Mouse (Mus musculus): ENCODE measurements at regions not wholly inside any gene's neighbourhood (a gene's known extent, or its start where the extent isn't known, plus 50 kb on each side); places are given as distances from the start of the nearest gene placed in this dataset.
"Not testable (repeated sequence)": the region's sequence is repeated elsewhere in the genome, so short reads cannot be mapped to it uniquely, and the experiment has no call there.

GRCm38 (mm10) chr6:12876947-12877346 lies 127.7 kb upstream of the Thsd7a start:
- not testable (repeated sequence) for H3K4me2 ChIP-seq (ENCODE audit: low read depth); H3K9ac ChIP-seq (ENCODE audit: low read length); ATAC-seq (ENCODE audit: insufficient read depth, low FRiP score, low TSS enrichment); H3K4me1 ChIP-seq (ENCODE audit: control insufficient read depth, insufficient read depth, low read length); H3K9me3 ChIP-seq (ENCODE audit: control insufficient read depth, low read length); H3K36me3 ChIP-seq (ENCODE audit: control insufficient read depth, insufficient read depth, low read length); DNase-seq (ENCODE audit: low spot score); H3K4me3 ChIP-seq (ENCODE audit: low read depth, low read length); H3K27me3 ChIP-seq (ENCODE audit: control insufficient read depth, insufficient read depth, low read length); H3K27ac ChIP-seq (ENCODE audit: low read depth, low read length)
- 69% methylated on average over 1 of the region's 1 CpGs for WGBS

GRCm38 (mm10) chr6:12876366-12876765 lies 127.2 kb upstream of the Thsd7a start:
- H3K9me3 ChIP-seq (ENCODE audit: control insufficient read depth, low read length), result no peaks in the 10 kb centered on the region
- WGBS, result 54% methylated on average over 4 of the region's 4 CpGs
- DNase-seq (ENCODE audit: low spot score) (no peak), ATAC-seq (ENCODE audit: insufficient read depth, low FRiP score, low TSS enrichment) (no peak)
- H3K4me1 ChIP-seq (ENCODE audit: control insufficient read depth, insufficient read depth, low read length), result no peaks in the 10 kb centered on the region
- H3K4me2 ChIP-seq (ENCODE audit: low read depth), result no peak overlapping the region
- H3K9ac ChIP-seq (ENCODE audit: low read length), result no peak overlapping the region
- no peak overlapping the region for H3K27ac ChIP-seq (ENCODE audit: low read depth, low read length)
- no peaks in the 10 kb centered on the region for H3K27me3 ChIP-seq (ENCODE audit: control insufficient read depth, insufficient read depth, low read length)
- H3K4me3 ChIP-seq (ENCODE audit: low read depth, low read length), result no peak overlapping the region
- no peaks in the 10 kb centered on the region for H3K36me3 ChIP-seq (ENCODE audit: control insufficient read depth, insufficient read depth, low read length)

GRCm38 (mm10) chr6:12868251-12868650 lies 119.0 kb upstream of the Thsd7a start:
- Histone ChIP-seq H3K4me3 (ENCODE audit: low read depth, low read length) (no peak overlapping the region), H3K4me2 (ENCODE audit: low read depth) (no peak overlapping the region), H3K9me3 (ENCODE audit: control insufficient read depth, low read length) (no peaks in the 10 kb centered on the region), H3K36me3 (ENCODE audit: control insufficient read depth, insufficient read depth, low read length) (no peaks in the 10 kb centered on the region), H3K27ac (ENCODE audit: low read depth, low read length) (no peak overlapping the region), H3K9ac (ENCODE audit: low read length) (no peak overlapping the region), H3K4me1 (ENCODE audit: control insufficient read depth, insufficient read depth, low read length) (no peaks in the 10 kb centered on the region), H3K27me3 (ENCODE audit: control insufficient read depth, insufficient read depth, low read length) (no peaks in the 10 kb centered on the region)
- ATAC-seq (ENCODE audit: insufficient read depth, low FRiP score, low TSS enrichment) (no peak), DNase-seq (ENCODE audit: low spot score) (no peak)
- WGBS, result 94% methylated on average over 4 of the region's 4 CpGs

- 92% methylated on average over 1 of the region's 1 CpGs for WGBS
- H3K9me3 ChIP-seq (ENCODE audit: control insufficient read depth, low read length), result no peaks in the 10 kb centered on the region
These were observed 102.8 kb upstream of the Thsd7a start for GRCm38 (mm10) chr6:12852041-12852440.

GRCm38 (mm10) chr6:12835079-12835478 lies 85.9 kb upstream of the Thsd7a start:
- DNase-seq (ENCODE audit: low spot score); H3K9me3 ChIP-seq (ENCODE audit: control insufficient read depth, low read length); H3K36me3 ChIP-seq (ENCODE audit: control insufficient read depth, insufficient read depth, low read length); H3K4me1 ChIP-seq (ENCODE audit: control insufficient read depth, insufficient read depth, low read length); H3K27me3 ChIP-seq (ENCODE audit: control insufficient read depth, insufficient read depth, low read length); H3K27ac ChIP-seq (ENCODE audit: low read depth, low read length); H3K9ac ChIP-seq (ENCODE audit: low read length); H3K4me2 ChIP-seq (ENCODE audit: low read depth); H3K4me3 ChIP-seq (ENCODE audit: low read depth, low read length); ATAC-seq (ENCODE audit: insufficient read depth, low FRiP score, low TSS enrichment): not testable (repeated sequence)
- WGBS, result 40% methylated on average over 3 of the region's 3 CpGs

More at GRCm38 (mm10) chr6:12852041-12852440, 102.8 kb upstream of the Thsd7a start:
- H3K27me3 ChIP-seq (ENCODE audit: control insufficient read depth, insufficient read depth, low read length), result no peaks in the 10 kb centered on the region
- H3K4me2 ChIP-seq (ENCODE audit: low read depth), result no peak overlapping the region
- no peaks in the 10 kb centered on the region for H3K4me1 ChIP-seq (ENCODE audit: control insufficient read depth, insufficient read depth, low read length)
- H3K27ac ChIP-seq (ENCODE audit: low read depth, low read length), result no peak overlapping the region
- H3K4me3 ChIP-seq (ENCODE audit: low read depth, low read length), result no peak overlapping the region
- H3K9ac ChIP-seq (ENCODE audit: low read length), result no peak overlapping the region
- H3K36me3 ChIP-seq (ENCODE audit: control insufficient read depth, insufficient read depth, low read length), result no peaks in the 10 kb centered on the region
- DNase-seq (ENCODE audit: low spot score) (no peak), ATAC-seq (ENCODE audit: insufficient read depth, low FRiP score, low TSS enrichment) (no peak)

GRCm38 (mm10) chr6:12833358-12833757 lies 84.1 kb upstream of the Thsd7a start:
- H3K4me3 ChIP-seq (ENCODE audit: low read depth, low read length), result no peak overlapping the region
- WGBS, result 59% methylated on average over 5 of the region's 5 CpGs
- no peaks in the 10 kb centered on the region for H3K27me3 ChIP-seq (ENCODE audit: control insufficient read depth, insufficient read depth, low read length)
- no peak for ATAC-seq (ENCODE audit: insufficient read depth, low FRiP score, low TSS enrichment)
- no peak overlapping the region for H3K9ac ChIP-seq (ENCODE audit: low read length)
- H3K4me2 ChIP-seq (ENCODE audit: low read depth), result no peak overlapping the region
- no peaks in the 10 kb centered on the region for H3K9me3 ChIP-seq (ENCODE audit: control insufficient read depth, low read length)
- H3K27ac ChIP-seq (ENCODE audit: low read depth, low read length), result no peak overlapping the region
- no peaks in the 10 kb centered on the region for H3K4me1 ChIP-seq (ENCODE audit: control insufficient read depth, insufficient read depth, low read length)
- no peaks in the 10 kb centered on the region for H3K36me3 ChIP-seq (ENCODE audit: control insufficient read depth, insufficient read depth, low read length)
- DNase-seq (ENCODE audit: low spot score), result no peak

GRCm38 (mm10) chr6:12831916-12832315 lies 82.7 kb upstream of the Thsd7a start:
- H3K27ac ChIP-seq (ENCODE audit: low read depth, low read length), result no peak overlapping the region
- H3K4me1 ChIP-seq (ENCODE audit: control insufficient read depth, insufficient read depth, low read length), result no peaks in the 10 kb centered on the region
- H3K9ac ChIP-seq (ENCODE audit: low read length), result no peak overlapping the region
- H3K4me3 ChIP-seq (ENCODE audit: low read depth, low read length), result no peak overlapping the region
- ATAC-seq (ENCODE audit: insufficient read depth, low FRiP score, low TSS enrichment) (no peak), DNase-seq (ENCODE audit: low spot score) (no peak)
- H3K4me2 ChIP-seq (ENCODE audit: low read depth), result no peak overlapping the region
- H3K36me3 ChIP-seq (ENCODE audit: control insufficient read depth, insufficient read depth, low read length), result no peaks in the 10 kb centered on the region
- H3K9me3 ChIP-seq (ENCODE audit: control insufficient read depth, low read length), result no peaks in the 10 kb centered on the region
- no peaks in the 10 kb centered on the region for H3K27me3 ChIP-seq (ENCODE audit: control insufficient read depth, insufficient read depth, low read length)

- 65% methylated on average over 2 of the region's 2 CpGs for WGBS
- no peak for DNase-seq (ENCODE audit: low spot score)
These were observed 82.3 kb upstream of the Thsd7a start for GRCm38 (mm10) chr6:12831485-12831884.

GRCm38 (mm10) chr6:12827745-12828144 lies 78.5 kb upstream of the Thsd7a start:
- Histone ChIP-seq H3K27ac (ENCODE audit: low read depth, low read length) (no peak overlapping the region), H3K9ac (ENCODE audit: low read length) (no peak overlapping the region), H3K9me3 (ENCODE audit: control insufficient read depth, low read length) (no peaks in the 10 kb centered on the region), H3K4me1 (ENCODE audit: control insufficient read depth, insufficient read depth, low read length) (no peaks in the 10 kb centered on the region), H3K27me3 (ENCODE audit: control insufficient read depth, insufficient read depth, low read length) (no peaks in the 10 kb centered on the region), H3K4me2 (ENCODE audit: low read depth) (no peak overlapping the region), H3K36me3 (ENCODE audit: control insufficient read depth, insufficient read depth, low read length) (no peaks in the 10 kb centered on the region), H3K4me3 (ENCODE audit: low read depth, low read length) (no peak overlapping the region)
- no peak for ATAC-seq (ENCODE audit: insufficient read depth, low FRiP score, low TSS enrichment)
- WGBS, result 69% methylated on average over 4 of the region's 4 CpGs
- DNase-seq (ENCODE audit: low spot score), result no peak

More at GRCm38 (mm10) chr6:12831485-12831884, 82.3 kb upstream of the Thsd7a start:
- H3K36me3 ChIP-seq (ENCODE audit: control insufficient read depth, insufficient read depth, low read length), result no peaks in the 10 kb centered on the region
- H3K4me2 ChIP-seq (ENCODE audit: low read depth), result no peak overlapping the region
- no peak for ATAC-seq (ENCODE audit: insufficient read depth, low FRiP score, low TSS enrichment)
- no peaks in the 10 kb centered on the region for H3K27me3 ChIP-seq (ENCODE audit: control insufficient read depth, insufficient read depth, low read length)
- H3K27ac ChIP-seq (ENCODE audit: low read depth, low read length), result no peak overlapping the region
- H3K9ac ChIP-seq (ENCODE audit: low read length), result no peak overlapping the region
- no peaks in the 10 kb centered on the region for H3K9me3 ChIP-seq (ENCODE audit: control insufficient read depth, low read length)
- no peaks in the 10 kb centered on the region for H3K4me1 ChIP-seq (ENCODE audit: control insufficient read depth, insufficient read depth, low read length)
- no peak overlapping the region for H3K4me3 ChIP-seq (ENCODE audit: low read depth, low read length)

Measured in neural tube, embryonic 11.5 days (tissue).